Mouse (Mus musculus) right cerebral cortex, postnatal 10 days (tissue): ENCODE data around the gene Pld2.
"Not testable (repeated sequence)": the region's sequence is repeated elsewhere in the genome, so short reads cannot be mapped to it uniquely, and the experiment has no call there.

Source experiments
- DNase-seq, 2 experiments: peaks; one replicate each; pipeline ENCODE4 v3.0.0; 2021; ENCODE audit warnings: low spot score in 2 of 2

Pld2 gene

GRCm38 (mm10) chr11:70539877-70540587 is at the start of gene Pld2:
Pld2 (plus strand) TSS chr11:70540064.
- DNase-seq = peak; percentile 89 to 90

GRCm38 (mm10) chr11:70499566-70500475 is 40.0 kb upstream of the Pld2 start:
- DNase-seq = no peak

- DNase-seq = no peak
These were observed 39.4 kb upstream of the Pld2 start for GRCm38 (mm10) chr11:70500476-70500812.

- DNase-seq = no peak
These were observed 37.8 kb upstream of the Pld2 start for GRCm38 (mm10) chr11:70502018-70502417.

GRCm38 (mm10) chr11:70504970-70505369 is 34.9 kb upstream of the Pld2 start, which contains the start of gene Tm4sf5:
Tm4sf5 (plus strand) TSS chr11:70505244.
- no peak for DNase-seq

DNA sequence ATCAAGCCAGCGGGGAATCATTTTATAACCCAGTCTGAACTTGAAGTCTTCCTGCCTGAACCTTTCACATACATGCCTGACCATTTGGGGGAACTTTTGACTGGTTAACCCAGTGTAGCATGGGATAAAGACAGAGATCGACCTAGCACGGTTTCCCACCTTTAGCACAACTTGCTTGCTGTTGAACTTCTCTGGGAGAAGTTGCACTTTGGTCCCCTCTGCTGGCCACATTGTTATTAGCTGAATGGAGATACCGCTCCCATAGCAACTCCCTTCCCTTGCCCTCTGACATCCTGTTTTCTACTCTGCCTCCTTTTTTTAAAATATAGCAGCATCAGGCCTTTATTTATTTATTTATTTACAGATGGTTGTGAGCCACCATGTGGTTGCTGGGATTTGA is 33.5 kb upstream of the Pld2 start:
- DNase-seq = peak in 1 of 2 experiments; percentile 69

DNA sequence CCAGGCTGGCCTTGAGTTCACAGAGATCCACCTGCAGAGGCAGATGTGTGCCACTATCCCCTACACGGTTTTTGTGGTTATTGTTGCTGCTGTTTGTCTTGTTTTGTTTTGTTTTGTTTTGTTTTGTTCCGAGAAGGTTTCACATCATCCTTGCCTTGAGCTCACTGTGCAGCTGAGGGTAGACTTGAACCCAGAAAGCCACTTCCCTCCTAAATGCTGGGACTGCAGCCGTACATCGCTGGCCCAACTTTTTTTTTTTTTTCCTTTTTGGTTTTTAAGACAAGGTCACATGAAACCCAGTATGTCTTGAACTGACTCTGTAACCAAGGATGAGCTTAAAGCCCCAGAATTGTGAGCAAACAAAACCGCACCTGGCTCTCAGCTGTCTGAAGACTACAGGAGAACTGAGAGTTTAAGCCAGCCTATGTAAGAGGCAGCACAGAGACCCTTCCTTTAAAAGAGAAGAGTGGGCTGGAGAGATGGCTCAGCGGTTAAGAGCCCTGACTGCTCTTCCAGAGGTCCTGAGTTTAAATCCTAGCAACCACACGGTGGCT is 32.8 kb upstream of the Pld2 start:
- no peak for DNase-seq

- DNase-seq = peak in 1 of 2 experiments; percentile 66
These were observed 29.9 kb upstream of the Pld2 start for GRCm38 (mm10) chr11:70509753-70510564.

- no peak for DNase-seq
These were observed 28.6 kb upstream of the Pld2 start for GRCm38 (mm10) chr11:70511242-70511641.

- no peak for DNase-seq
These were observed 28.0 kb upstream of the Pld2 start for GRCm38 (mm10) chr11:70511825-70512224.

GRCm38 (mm10) chr11:70512709-70513342 is 27.0 kb upstream of the Pld2 start:
- DNase-seq = no peak

- DNase-seq = no peak
These were observed 26.3 kb upstream of the Pld2 start for GRCm38 (mm10) chr11:70513520-70513919.

DNA sequence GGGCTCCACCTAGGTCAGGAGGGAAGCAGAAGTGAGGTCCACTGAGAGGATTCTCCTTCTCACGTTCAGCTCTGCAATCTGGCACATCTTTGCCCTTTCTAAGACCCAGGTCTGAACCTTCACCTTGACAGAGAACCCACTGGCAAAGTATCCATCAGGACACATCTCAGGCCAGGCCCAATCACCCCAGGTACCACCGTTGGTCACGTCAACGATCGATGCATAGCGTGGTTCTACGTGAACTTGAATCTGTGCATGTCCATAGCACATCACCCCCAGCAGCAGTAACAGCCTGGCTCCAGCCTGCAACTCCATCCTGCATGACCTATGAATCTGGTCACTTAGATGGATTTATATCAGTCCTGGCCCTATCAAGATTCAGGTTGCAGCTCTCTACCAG is 25.6 kb upstream of the Pld2 start, which contains the start of gene Vmo1:
Gene Vmo1 (minus strand): TSS at position 329 of the 400 bp plus-strand sequence.
- no peak for DNase-seq

DNA sequence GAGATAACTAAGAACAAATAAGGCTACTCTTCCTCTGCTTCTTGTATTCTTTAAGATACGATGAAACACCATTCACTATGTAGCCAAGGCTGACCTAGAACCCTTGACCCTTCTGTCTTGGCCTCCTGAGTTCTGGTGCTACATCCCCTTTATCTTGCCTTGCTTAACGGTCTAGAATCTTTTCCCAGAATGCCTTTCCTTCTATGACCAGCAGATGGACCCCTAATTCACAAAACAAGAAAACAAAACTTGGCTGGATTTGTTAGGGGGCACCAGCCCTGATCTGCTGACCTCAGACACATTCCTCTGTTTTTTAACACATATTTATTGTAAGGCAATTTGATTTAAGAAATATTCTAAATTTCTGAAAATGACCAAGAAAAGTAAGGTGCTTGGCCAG is 23.5 kb upstream of the Pld2 start:
- peak in 1 of 2 experiments; percentile 47 for DNase-seq

DNA sequence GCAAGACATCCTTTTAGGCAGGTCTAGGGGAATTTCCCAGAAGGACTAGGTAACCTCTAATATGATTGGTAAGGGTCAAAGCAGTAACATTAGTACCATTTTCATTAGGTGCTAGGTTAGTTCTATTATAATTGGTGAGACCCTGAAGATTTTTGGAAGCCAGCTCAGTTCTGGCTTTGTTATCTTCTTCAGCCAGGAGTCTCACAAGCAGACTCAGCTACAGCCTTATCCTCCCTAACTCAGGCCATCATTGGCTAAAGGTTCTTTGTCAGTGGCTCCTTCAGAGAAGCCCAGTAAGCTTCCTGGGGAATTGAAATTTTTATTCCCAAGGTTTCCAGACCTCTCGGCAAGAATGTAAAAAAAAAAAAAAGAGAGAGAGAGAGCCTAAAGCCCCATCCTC is 21.4 kb upstream of the Pld2 start:
- no peak for DNase-seq

DNA sequence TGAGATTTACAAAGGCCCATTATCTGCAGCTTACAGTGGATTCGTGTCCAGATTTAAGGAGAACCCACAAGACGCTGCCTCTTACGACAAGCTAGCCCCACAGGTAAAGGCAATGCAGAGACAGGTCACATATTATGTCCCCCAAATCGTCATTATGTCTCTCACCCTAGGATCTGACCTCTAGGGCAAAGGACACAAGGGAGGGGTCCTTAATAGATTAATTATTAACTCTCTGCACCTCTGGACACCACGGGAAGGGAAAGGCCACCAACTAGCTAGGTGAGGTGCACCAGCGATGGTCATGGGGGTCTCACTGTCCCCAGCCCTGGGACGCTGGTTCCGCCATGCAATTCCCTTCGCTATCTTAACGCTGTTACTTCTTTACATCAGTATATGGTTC is 20.9 kb upstream of the Pld2 start, which contains the start of gene Gltpd2:
Gene Gltpd2 (plus strand): TSS at position 274 of the 400 bp plus-strand sequence.
- no peak for DNase-seq

DNA sequence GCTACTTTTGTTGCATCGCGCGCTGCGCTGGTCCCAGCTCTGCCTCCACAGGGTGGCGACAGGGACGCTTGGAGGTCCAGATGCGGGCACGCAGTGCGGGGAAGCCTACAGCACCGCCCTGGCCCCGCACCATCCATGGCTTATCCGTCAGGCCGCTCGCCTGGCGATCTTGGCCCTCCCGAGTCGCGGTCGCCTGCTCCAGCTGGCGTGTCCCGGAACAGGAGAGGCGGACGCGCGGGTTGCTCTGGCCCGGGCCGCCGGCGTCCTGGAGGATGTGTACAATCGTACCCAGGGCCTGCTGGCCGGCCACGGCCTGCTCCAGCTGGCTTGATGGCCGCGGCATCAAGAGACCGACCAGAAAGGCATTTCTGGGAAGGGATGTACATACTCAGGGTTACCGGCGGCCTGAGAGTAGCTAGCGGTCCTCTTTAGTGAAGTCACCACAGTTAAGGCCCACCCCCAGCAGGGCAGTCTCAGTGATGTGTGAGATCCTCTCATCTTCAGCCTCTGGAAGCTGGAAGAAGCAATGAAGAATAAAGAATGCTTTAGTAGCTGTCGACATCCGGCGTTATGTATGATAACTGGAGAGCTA is 19.6 kb upstream of the Pld2 start:
- DNase-seq = peak in 1 of 2 experiments; percentile 41

DNA sequence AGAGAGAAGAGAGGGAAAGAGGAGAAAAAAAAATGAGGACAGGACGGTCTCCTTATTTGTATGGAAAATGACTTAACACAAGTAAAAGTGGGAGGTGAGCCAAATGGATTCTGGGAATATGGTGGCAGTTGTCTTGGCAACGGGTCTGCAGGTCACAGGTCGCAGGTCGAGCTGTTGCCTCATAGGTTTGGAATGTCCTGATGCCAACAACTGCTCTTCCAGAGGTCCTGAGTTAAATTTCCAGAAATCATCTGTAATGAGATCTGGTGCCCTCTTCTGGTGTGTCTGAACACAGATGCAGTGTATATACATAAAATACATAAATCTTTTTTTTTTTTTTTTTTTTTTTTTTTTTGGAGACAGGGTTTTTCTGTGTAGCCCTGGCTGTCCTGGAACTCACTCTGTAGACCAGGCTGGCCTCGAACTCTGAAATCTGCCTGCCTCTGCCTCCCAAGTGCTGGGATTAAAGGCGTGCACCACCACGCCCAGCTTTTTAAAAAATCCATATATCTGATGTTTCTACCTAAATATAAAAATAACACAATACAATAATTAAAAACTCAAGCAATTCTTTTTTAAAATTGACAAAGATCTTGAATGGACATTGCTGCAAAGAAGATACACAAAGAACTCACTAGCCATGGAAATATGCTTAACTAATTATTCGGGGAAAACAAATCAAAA is 16.4 kb upstream of the Pld2 start:
- DNase-seq = not testable (repeated sequence)

GRCm38 (mm10) chr11:70524782-70525181 is 15.1 kb upstream of the Pld2 start:
- no peak for DNase-seq

- DNase-seq = peak; percentile 97 to 98
These were observed 14.6 kb upstream of the Pld2 start, which contains the start of gene Psmb6 for GRCm38 (mm10) chr11:70525184-70525678. Psmb6 (plus strand) TSS chr11:70525367.
